Comparison of ENCODE assay signal across 9 mouse cellular contexts in the genomic region with DNA sequence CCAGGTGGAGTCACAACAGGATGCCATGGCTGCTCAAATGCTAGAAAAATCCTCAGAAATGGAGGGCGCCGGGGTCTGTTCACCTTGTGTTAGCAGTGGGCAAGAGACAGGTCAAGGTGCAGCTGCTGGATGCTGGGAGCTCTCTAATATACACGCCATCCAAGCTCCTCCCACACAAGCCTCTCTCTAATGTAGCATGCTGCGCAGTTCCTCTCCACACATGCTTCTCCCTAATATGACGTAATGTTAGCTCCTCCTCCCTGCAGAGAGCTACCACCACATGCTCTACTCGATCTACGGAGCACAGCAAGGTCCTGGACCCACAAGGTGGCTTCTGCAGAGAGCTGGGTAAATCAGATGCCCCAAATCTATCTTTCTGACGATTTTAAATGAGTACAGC. TPM values are rescaled to one million over a fixed set of nuclear protein-coding genes. Genes with fewer than 3 reads are reported as not detected.
DNase-seq lines count a peak whose midpoint lies in the region; ATAC-seq lines count a peak whose summit lies in the region.
"Had no signal": no experiment of that assay in that cellular context is flagged by ENCODE, and none has a peak within 500 bp of the region (broad histone marks: within the 10 kb centered on the region; RNA-seq: fewer than 3 reads in every experiment).

No protein-coding gene starts in this region.

- no peak overlapping the region for H3K9ac ChIP-seq in hindbrain, embryonic 14.5 days
- H3K9ac ChIP-seq in hindbrain, embryonic 11.5 days (ENCODE audit: low read depth, low read length), result no peak overlapping the region
- H3K9ac ChIP-seq in liver, embryonic 16.5 days (ENCODE audit: low read depth, low read length), result no peak overlapping the region

- no peaks in the 10 kb centered on the region for H3K27me3 ChIP-seq in hindbrain, embryonic 14.5 days (ENCODE audit: control insufficient read depth, insufficient read depth, low read length)
- no peaks in the 10 kb centered on the region for H3K27me3 ChIP-seq in hindbrain, embryonic 11.5 days (ENCODE audit: control insufficient read depth, insufficient read depth, low read length)
- no peaks in the 10 kb centered on the region for H3K27me3 ChIP-seq in liver, embryonic 16.5 days (ENCODE audit: control insufficient read depth, insufficient read depth, low read depth, low read length)

- DNase-seq in hindbrain, embryonic 14.5 days (ENCODE audit: low spot score), result no peak
- DNase-seq in hindbrain, embryonic 11.5 days (ENCODE audit: low spot score), result no peak
- peak; percentile 20 for DNase-seq in ES-CJ7 (ENCODE audit: low read depth, low spot score)
- DNase-seq in cerebellum, postnatal 25 days, result peak; percentile 78 to 80
- DNase-seq in kidney, postnatal 4 days, result no peak
- no peak for DNase-seq in ovary, postnatal 10 days (ENCODE audit: low spot score)
- DNase-seq in ovary, postnatal 14 days (ENCODE audit: low spot score), result no peak

- no peaks in the 10 kb centered on the region for H3K36me3 ChIP-seq in hindbrain, embryonic 14.5 days (replicated peaks; ENCODE audit: control insufficient read depth, insufficient read depth)
- H3K36me3 ChIP-seq in hindbrain, embryonic 11.5 days (ENCODE audit: control insufficient read depth, insufficient read depth, low read length), result no peaks in the 10 kb centered on the region
- H3K36me3 ChIP-seq in liver, embryonic 16.5 days (ENCODE audit: control insufficient read depth, insufficient read depth), result no peaks in the 10 kb centered on the region

- no peak overlapping the region for H3K4me2 ChIP-seq in hindbrain, embryonic 14.5 days (replicated peaks)
- H3K4me2 ChIP-seq in hindbrain, embryonic 11.5 days (replicated peaks; ENCODE audit: low read depth, low read length), result no peak overlapping the region
- H3K4me2 ChIP-seq in liver, embryonic 16.5 days (ENCODE audit: low read depth, low read length), result no peak overlapping the region

- H3K27ac ChIP-seq in hindbrain, embryonic 14.5 days, result no peak overlapping the region
- H3K27ac ChIP-seq in hindbrain, embryonic 11.5 days (ENCODE audit: low read depth, low read length), result no peak overlapping the region
- H3K27ac ChIP-seq in liver, embryonic 16.5 days (ENCODE audit: low read length), result peak overlapping the region; percentile 29; the same call in 1 of the 2 replicates

- H3K9me3 ChIP-seq in hindbrain, embryonic 14.5 days (ENCODE audit: control insufficient read depth, low read length), result no peaks in the 10 kb centered on the region
- no peaks in the 10 kb centered on the region for H3K9me3 ChIP-seq in hindbrain, embryonic 11.5 days (ENCODE audit: control insufficient read depth, low read length)
- H3K9me3 ChIP-seq in liver, embryonic 16.5 days (replicated peaks; ENCODE audit: control insufficient read depth, low read length), result no peaks in the 10 kb centered on the region

- H3K4me3 ChIP-seq in hindbrain, embryonic 14.5 days (replicated peaks; ENCODE audit: low read length), result no peak overlapping the region
- no peak overlapping the region for H3K4me3 ChIP-seq in hindbrain, embryonic 11.5 days (ENCODE audit: low read depth, low read length)
- H3K4me3 ChIP-seq in liver, embryonic 16.5 days (ENCODE audit: low read depth, low read length), result no peak overlapping the region
- H3K4me3 ChIP-seq: erythroblast, embryonic 14.5 days had no signal

- H3K4me1 ChIP-seq in hindbrain, embryonic 14.5 days (replicated peaks; ENCODE audit: control insufficient read depth, insufficient read depth, low read length), result no peaks in the 10 kb centered on the region
- H3K4me1 ChIP-seq in hindbrain, embryonic 11.5 days (replicated peaks; ENCODE audit: control insufficient read depth, insufficient read depth, low read length), result no peaks in the 10 kb centered on the region
- H3K4me1 ChIP-seq in liver, embryonic 16.5 days (ENCODE audit: control insufficient read depth, low read depth, low read length), result no peaks in the 10 kb centered on the region; the same call in 1 of the 2 replicates

- 66% methylated on average over 8 of the region's 8 CpGs for WGBS in hindbrain, embryonic 14.5 days
- WGBS in hindbrain, embryonic 11.5 days, result 72% methylated on average over 8 of the region's 8 CpGs
- 21% methylated on average over 8 of the region's 8 CpGs for WGBS in liver, embryonic 16.5 days (ENCODE audit: insufficient replicate concordance)

- ATAC-seq in hindbrain, embryonic 14.5 days (ENCODE audit: low FRiP score), result peak; percentile 75; the same call in 1 of the 2 replicates
- no peak for ATAC-seq in hindbrain, embryonic 11.5 days (ENCODE audit: low FRiP score)
- ATAC-seq in liver, embryonic 16.5 days (ENCODE audit: low read depth), result peak; percentile 76

RNA-seq across cellular contexts. Expression of a gene that starts 50.8 kb away (rescaled TPM):
- 2.5 TPM in 2 replicates for polyA plus RNA-seq in hindbrain, embryonic 14.5 days (2014; fragmentation: Nextera tagmentation; extraction: Ambion mirVana)
- 3.5 and 4.6 TPM in 2 replicates for polyA plus RNA-seq in hindbrain, embryonic 11.5 days (2014; fragmentation: Nextera tagmentation; extraction: Ambion mirVana)
- 0.08 and 0.11 TPM in 2 replicates for polyA plus RNA-seq in liver, embryonic 16.5 days (2015; fragmentation: Nextera tagmentation; extraction: Ambion mirVana)
- polyA plus RNA-seq: erythroblast, embryonic 14.5 days had no signal

Comparison
In these comparisons a context has a peak if more than half of its experiments do, and no peak if none do; other contexts are left out.
1. DNase-seq: peak in ES-CJ7 (single experiment) and cerebellum, postnatal 25 days (2 of 2); none in hindbrain, embryonic 14.5 days (single experiment), hindbrain, embryonic 11.5 days (single experiment), kidney, postnatal 4 days (0 of 2), ovary, postnatal 10 days (single experiment) and ovary, postnatal 14 days (single experiment).